Mouse (Mus musculus): ENCODE measurements around the gene Smtn.

GRCm38 (mm10) chr11:3566018-3566417 is 25.6 kb upstream of the Smtn start:
- TF ChIP-seq CTCF (conservative IDR thresholded peaks at IDR 0.05; ENCODE audit: low read length) (no peak), NANOG (IDR thresholded peaks at IDR 0.05; ENCODE audit: borderline replicate concordance, low read length) (no peak)

Measured in E14TG2a.4 (cell line).